Mouse (Mus musculus) activated CD4-positive, CD25-positive, alpha-beta regulatory T cell, adult 9 weeks (primary cell): ENCODE results near the gene Fam57b. TPM values are rescaled to one million over a fixed set of nuclear protein-coding genes. Genes with fewer than 3 reads are reported as not detected.

Source experiments
- polyA plus RNA-seq: library from polyadenylated mRNA; unstranded; fragments of 100-300 nt; shearing (Covaris generic); gene quantifications from one replicate; pipeline ENCODE4 v1.2.1, GENCODE M21; 2017

The Fam57b gene
- polyA plus RNA-seq: not detected

DNA sequence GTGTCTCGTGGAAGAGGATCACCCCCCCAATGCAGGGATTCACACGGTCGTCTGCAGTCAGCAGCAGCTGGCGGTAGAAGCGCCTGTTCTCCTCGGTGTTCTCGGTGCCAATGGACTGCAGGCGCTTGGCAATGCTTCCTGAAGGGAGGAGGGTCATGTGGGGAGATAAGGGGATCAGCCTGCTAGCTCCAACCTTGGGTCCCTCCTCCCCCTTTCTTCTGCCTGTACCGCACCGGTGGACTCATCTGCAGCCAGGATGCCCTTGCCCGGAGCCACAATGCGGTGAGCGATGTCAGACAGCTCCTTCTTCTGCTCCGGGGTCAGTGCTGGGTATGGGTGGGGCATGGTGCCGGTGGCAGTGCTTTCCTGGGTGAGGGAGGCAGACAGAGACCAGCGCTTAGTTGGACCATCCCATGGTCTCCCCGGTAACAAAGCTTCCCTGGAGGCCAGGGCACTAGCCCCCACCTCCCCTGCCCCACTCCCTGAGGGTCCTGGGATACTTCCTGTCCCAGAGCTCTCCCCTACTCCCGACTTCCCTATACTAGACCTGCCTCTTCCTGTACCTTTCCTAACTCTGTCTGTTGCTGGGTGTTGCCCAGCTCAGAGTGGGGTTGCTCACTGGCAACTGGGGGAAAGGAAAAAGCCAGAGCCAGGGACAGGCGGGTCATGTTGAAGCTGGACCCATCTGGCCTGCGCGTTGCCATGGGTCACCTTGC lies at the start of gene Fam57b:
Gene Fam57b (plus strand): TSS at position 258 of the 716 bp plus-strand sequence.

DNA sequence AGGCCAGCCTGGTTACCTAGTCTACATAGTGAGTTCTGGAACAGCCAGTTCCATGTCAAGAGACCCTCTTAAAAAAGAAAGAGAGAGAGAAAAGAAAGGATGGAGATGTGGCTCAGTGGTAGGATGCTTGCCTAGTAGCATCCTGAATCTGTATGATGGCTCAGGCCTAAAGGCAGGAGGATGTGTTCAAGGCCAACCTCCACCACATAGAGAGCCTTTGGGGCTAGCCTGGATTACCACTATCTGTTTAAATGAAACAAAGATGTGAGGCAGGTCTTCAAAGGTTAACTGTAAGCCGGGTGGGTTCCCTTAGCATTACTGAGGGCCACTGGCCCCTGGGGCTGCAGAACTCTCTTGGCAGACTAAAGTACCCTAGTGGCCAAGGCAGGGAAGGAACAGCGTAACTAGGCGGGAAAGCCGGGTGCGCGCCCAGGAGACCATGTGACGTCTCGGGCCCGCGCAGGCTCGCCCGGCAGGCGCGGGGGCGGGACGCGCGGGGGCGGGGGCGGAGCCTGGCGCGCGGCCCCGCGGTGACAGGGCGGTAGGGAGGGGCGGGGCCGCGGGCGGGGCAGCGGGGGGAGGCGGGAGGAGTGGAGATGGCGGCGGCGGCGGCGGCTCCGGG lies 38.3 kb upstream of the Fam57b start, which contains the start of gene Mapk3:
Gene Mapk3 (plus strand): TSS at position 552 of the 622 bp plus-strand sequence.

DNA sequence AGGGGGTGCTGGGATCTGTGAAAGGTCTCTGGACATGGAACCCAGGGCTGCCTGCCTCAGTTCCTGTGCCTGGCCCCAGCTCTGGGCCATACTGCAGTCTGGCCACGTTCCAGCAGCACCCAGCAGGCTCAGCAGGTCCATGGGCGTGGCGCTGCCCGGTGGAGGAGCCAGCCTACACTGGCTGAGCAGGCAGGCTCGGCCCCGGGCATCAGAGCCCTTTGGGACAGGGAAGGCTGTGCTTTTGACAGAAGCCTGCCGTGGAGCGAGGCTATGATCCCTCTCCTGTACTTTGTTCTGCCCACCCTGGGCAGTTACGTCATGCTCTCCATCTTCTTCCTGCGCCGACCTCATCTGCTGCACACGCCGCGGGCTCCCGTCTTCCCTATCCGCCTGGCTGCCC lies 31.3 kb upstream of the Fam57b start, which contains the start of gene Gdpd3:
Gene Gdpd3 (plus strand): TSS at position 134 of the 400 bp plus-strand sequence.

DNA sequence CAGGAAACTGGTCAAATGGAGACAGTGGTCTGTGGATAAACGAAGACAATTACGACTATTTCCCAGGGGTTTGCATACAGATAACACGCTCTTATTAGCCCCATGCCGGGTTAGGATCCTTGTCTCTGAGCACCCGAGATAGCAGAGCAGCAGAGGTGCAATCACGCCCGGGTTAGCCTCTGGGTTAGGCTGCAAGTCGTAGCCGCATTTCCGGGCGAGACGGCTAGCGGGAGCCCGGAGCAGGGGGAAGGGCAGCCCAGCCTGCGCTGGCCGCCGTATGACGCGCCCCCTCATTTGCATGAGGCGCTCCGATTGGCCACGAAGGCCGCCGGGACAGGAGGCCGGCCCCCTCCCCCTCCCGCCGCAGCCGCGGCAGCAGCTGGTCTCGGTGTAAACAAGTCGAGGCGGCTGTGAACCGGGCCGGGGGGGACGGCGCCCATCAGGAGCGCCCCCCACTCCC lies 20.8 kb upstream of the Fam57b start, which contains the start of gene Ypel3:
Gene Ypel3 (plus strand): TSS at position 358 of the 460 bp plus-strand sequence.

DNA sequence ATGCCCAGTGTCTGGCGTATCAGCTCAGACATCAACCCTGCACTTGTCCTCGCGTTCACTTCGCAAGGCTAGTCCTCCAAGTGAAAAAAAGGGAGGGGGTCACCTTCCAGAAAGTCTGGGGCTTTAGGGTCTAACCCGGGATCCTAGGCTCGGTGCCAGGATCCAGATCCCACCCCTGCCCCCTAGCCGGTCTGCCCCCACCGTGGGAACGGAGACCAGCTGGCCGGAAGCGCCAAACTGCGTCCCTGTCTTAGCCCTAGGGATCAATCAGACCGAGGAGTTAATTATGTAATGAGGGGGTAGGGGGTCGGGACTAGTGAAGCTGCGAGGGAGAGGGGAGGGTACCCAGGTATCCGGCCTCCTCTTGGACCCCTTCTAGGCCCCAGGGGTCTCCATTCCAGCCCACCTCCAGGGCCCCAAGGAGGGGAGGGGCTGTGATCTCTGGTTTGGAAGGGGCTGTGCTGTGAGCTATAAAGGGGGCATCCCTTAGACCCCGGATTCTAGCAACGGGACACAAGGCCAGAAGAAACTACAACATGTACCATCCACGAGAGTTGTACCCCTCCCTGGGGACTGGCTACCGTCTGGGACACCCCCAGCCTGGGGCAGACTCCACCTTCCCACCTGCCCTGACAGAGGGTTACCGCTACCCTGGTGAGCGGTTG lies 16.4 kb upstream of the Fam57b start, which contains the start of gene Tbx6:
Gene Tbx6 (plus strand): TSS at position 513 of the 665 bp plus-strand sequence.

DNA sequence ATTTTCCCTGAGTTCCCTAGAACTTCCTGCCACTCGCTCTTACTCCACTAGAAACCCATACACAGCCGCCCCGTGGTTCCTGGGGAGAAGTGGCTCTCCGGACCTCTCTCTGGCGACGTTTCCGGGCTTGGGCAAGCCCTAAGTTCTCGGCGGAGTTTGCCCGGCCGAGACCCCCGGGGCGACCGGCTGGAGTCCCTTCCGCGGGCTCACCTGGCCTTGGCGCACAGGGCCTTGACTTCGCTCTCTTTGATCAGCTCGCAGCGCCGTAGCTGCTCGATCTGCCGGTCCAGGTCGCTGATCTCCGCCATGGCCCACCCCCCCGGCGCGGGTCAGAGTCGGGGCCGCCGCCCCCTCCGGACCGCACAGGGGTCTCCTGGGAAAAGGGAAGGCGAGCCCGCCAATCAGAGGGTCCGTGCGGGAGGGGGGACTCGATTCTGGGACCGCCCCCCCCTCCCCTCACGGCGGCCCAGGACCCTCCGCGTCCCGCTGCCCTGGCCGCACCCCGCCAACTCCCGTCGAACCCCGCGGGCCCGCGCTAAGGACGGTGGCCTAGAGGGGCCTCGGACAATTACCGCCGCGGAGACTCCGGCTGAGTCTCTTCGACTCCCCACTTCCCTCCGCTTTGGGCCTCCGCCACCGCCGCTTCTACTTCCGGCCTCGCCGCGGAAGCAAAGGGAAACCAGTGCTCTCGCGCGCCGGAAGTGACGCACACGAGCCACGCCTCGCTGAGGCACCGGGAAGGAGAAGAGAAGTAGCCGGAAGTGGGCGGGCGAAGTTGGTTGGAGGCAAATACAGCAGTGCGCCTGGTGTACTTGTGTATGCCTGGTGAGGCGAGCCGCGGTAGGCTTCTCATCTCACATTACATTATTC lies 5.4 kb upstream of the Fam57b start, which contains the start of gene Ppp4c:
Gene Ppp4c (minus strand): TSS at position 646 of the 870 bp plus-strand sequence.

DNA sequence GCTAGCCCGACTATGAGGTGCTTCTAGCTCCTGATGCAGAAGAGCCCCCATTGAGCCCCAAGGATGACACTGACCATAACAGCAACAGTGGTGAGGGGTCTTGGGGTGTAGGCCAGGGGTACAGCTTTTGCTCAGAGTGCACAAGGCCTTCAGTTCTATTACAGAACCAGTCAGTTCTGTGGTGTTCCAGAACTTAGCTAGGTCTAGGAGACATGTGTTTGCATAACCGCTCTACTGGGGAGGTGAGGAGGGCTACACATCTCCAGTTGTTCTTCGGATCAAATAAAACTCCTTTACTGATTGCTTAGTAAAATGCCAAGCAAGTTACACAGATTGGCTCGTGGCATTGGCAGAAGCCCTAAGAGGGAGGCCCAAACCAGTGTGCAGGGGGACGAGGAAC lies 34.1 kb downstream of the Fam57b start, which contains the start of gene 4930451I11Rik:
Gene 4930451I11Rik (minus strand): TSS at position 101 of the 400 bp plus-strand sequence.

DNA sequence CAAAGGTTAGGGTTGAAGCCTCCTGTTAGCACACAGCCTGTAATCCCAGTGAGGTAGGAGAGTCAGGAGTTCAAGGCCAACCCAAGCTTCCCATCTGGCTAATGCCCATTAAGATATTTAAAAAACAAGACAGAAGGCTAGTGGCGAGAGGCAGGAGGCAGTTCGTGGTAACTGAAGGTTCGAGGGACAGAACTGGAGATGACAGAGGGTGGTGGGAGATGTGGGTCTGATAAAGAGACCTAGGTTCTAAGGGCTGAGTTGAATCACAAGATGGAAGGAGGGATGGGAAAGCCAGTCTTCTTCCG lies 49.6 kb downstream of the Fam57b start, which contains the start of gene Doc2a:
Gene Doc2a (plus strand): TSS at position 301 of the 305 bp plus-strand sequence.

DNA sequence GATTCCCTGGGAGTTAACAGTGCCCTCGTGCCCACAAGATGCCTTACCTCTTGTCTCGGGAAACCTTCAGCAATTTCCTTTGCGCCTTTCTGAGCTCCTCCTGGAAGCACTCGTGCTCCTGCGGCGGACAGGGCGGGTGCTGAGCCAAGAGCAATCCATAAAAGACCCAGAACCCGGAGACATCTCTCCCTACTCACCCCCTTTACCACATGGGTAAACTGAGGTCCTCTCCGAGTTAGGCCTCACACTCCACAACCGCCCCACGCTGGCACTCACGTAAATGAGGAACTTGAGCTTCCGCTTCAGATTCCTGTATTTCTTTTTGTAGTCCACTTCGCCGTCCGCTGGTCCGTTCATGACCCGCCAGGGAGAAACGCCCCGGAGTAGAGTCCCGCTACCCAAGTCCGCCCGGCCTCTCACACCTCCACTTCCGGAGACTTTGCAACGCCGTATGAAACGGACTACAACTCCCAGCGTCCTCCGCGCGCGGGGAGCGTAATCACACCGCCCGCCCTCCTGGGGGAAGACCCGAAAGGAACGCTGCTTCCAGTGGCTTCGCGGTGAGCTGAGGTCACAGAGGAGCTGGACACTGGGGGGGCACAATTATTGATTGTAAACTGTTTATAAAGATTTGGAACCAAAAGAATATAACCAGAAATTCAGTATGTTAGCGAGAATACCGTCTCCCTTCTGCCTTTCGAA lies 64.1 kb downstream of the Fam57b start, which contains the start of gene Hirip3:
Gene Hirip3 (plus strand): TSS at position 544 of the 702 bp plus-strand sequence.

DNA sequence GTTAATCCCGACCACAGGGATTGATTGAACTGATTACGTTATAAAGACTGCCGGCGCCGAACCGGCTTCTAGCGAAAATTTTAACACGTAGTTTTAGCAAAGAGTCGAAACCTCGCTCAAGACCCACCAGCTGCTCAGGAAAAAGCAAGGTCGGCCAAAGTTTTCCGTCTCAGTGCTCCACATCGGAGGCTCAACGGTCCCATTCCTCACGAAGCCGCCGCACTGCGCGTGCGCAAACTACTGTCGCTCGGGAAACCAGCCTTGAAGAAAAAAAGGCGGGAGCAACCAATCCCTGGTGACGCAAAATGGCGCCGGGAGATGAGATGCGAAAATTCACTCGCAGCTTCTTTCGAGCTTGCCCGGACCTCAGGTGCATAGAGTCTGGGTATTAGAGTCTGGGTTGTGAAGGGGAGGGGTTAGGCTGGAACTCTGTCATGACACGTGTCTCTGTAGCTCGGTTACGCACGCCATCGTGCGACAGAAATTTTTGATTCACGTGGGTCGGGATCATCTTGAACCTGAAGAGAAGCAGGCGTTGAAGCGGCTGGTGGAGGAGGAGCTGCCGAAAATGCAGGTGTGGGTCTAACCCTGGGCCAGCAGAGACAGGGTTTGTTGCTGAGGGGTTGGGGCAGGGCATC lies 64.8 kb downstream of the Fam57b start, which contains the start of gene Ino80e:
Gene Ino80e (minus strand): TSS at position 231 of the 638 bp plus-strand sequence.

Other genes starting within 250 kb of the Fam57b start
- gene Eif3c, start 231.3 kb upstream of the Fam57b start, polyA plus RNA-seq: 235 TPM
- gene Apobr, start 212.7 kb upstream of the Fam57b start, polyA plus RNA-seq: 4.3 TPM
- gene Cln3, start 211.9 kb upstream of the Fam57b start, polyA plus RNA-seq: 120 TPM
- not detected for gene Il27, start 202.7 kb upstream of the Fam57b start, polyA plus RNA-seq
- gene Nupr1, start 166.8 kb upstream of the Fam57b start, polyA plus RNA-seq: not detected
- 109 TPM for gene Sgf29, start 148.4 kb upstream of the Fam57b start, polyA plus RNA-seq
- gene Sult1a1, start 121.2 kb upstream of the Fam57b start, polyA plus RNA-seq: 1.5 TPM
- gene Bola2, start 102.3 kb upstream of the Fam57b start, polyA plus RNA-seq: 130 TPM
- gene Slx1b, start 101.9 kb upstream of the Fam57b start, polyA plus RNA-seq: 11.5 TPM
- gene Coro1a, start 89.9 kb upstream of the Fam57b start, polyA plus RNA-seq: 3,436 TPM
- gene Mapk3, start 38.1 kb upstream of the Fam57b start, polyA plus RNA-seq: 29.4 TPM
- 0.93 TPM for gene Gdpd3, start 31.3 kb upstream of the Fam57b start, polyA plus RNA-seq
- gene Ypel3, start 20.7 kb upstream of the Fam57b start, polyA plus RNA-seq: 283 TPM
- 4.4 TPM for gene Tbx6, start 16.2 kb upstream of the Fam57b start, polyA plus RNA-seq
- 420 TPM for gene Ppp4c, start 5.2 kb upstream of the Fam57b start, polyA plus RNA-seq
- gene 4930451I11Rik, start 34.0 kb downstream of the Fam57b start, polyA plus RNA-seq: not detected
- gene Doc2a, start 49.7 kb downstream of the Fam57b start, polyA plus RNA-seq: not detected
- 9.9 TPM for gene Hirip3, start 64.3 kb downstream of the Fam57b start, polyA plus RNA-seq
- 97.3 TPM for gene Ino80e, start 64.7 kb downstream of the Fam57b start, polyA plus RNA-seq
- gene Taok2, start 87.0 kb downstream of the Fam57b start, polyA plus RNA-seq: 61.6 TPM
- 47.8 TPM for gene Tmem219, start 125.2 kb downstream of the Fam57b start, polyA plus RNA-seq
- gene Kctd13, start 131.2 kb downstream of the Fam57b start, polyA plus RNA-seq: 11.5 TPM
- 0.17 TPM for gene Asphd1, start 151.9 kb downstream of the Fam57b start, polyA plus RNA-seq
- 1.5 TPM for gene Sez6l2, start 152.9 kb downstream of the Fam57b start, polyA plus RNA-seq
- 320 TPM for gene Cdipt, start 178.2 kb downstream of the Fam57b start, polyA plus RNA-seq
- gene Cdiptos, start 178.4 kb downstream of the Fam57b start, polyA plus RNA-seq: 2.9 TPM
- 59.1 TPM for gene Mvp, start 217.0 kb downstream of the Fam57b start, polyA plus RNA-seq
- gene Pagr1b, start 218.8 kb downstream of the Fam57b start, polyA plus RNA-seq: 0.97 TPM
- gene Pagr1a, start 219.7 kb downstream of the Fam57b start, polyA plus RNA-seq: 149 TPM
- 32.7 TPM for gene Gm42742, start 223.4 kb downstream of the Fam57b start, polyA plus RNA-seq
- 14.6 TPM for gene Prrt2, start 223.5 kb downstream of the Fam57b start, polyA plus RNA-seq
- gene Maz, start 229.4 kb downstream of the Fam57b start, polyA plus RNA-seq: 24.7 TPM
- gene Kif22, start 244.8 kb downstream of the Fam57b start, polyA plus RNA-seq: 18.7 TPM